Mouse (Mus musculus) layer of hippocampus, adult 9-10 months (tissue): ENCODE measurements at regions not wholly inside any gene's neighbourhood (a gene's known extent, or its start where the extent isn't known, plus 50 kb on each side); places are given as distances from the start of the nearest gene placed in this dataset.

Experiments used
- DNase-seq: peaks from one replicate; pipeline ENCODE4 v3.0.0; 2022; ENCODE audit warnings: low spot score

DNA sequence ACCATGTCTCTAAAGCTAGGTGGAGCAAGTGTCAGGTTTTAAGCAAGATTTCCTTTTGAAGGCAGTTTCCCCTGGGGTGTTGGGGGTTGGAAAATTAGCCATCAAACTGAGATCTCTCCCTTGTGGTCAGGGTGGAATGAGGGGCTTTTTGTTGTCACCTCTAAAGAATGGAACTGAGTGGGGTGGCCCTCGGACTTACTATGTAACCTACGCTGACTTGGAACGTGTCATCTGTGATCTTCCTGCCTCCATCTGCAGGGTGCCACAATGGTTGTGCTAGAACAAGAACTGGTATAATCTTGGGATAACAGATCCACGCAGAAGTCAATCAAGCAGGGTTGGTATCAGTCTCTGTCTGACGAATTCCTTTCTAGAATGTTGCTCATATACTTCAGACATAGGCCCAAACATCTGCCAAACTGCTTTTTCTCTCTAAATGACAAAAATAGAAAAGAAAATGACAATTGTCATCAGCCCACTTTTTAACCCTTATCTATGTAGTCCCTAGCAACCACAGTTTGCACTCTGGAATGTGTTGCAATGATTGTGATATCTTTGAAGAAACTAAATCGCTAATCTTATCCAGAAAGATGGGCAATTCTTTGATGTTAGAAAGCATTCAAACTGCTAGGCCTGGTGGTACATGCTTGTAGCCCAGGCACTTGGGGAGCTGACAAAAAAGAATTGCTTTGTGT lies 50.8 kb upstream of the Sgk1 start:
- no peak for DNase-seq
